Comparison of ENCODE assay signal across 8 mouse cellular contexts in genomic region chr10:24711071-24711470, GRCm38 (mm10). TPM values are rescaled to one million over a fixed set of nuclear protein-coding genes. Genes with fewer than 3 reads are reported as not detected.
A peak's percentile ranks its signal among the peaks of the same experiment; 100 is the strongest.
DNase-seq lines count a peak whose midpoint lies in the region; ATAC-seq and TF ChIP-seq lines count a peak whose summit lies in the region.

No protein-coding gene starts in this region.

- intact Hi-C loops in left cerebral cortex, postnatal 10 days (cut with DNase I), result no loop called here

- peak overlapping the region; percentile 71 for H3K9ac ChIP-seq in lung, embryonic 16.5 days (ENCODE audit: low read length)
- H3K9ac ChIP-seq in embryonic facial prominence, embryonic 15.5 days, result peak overlapping the region; percentile 51; the same call in 1 of the 2 replicates
- H3K9ac ChIP-seq in intestine, postnatal 0 days (ENCODE audit: low read depth, low read length), result peak overlapping the region; percentile 75
- H3K9ac ChIP-seq in midbrain, embryonic 13.5 days (replicated peaks), result peak overlapping the region; percentile 72; the same call in 1 of the 2 replicates

- 16% methylated on average over 10 of the region's 10 CpGs for WGBS in lung, embryonic 16.5 days
- WGBS in embryonic facial prominence, embryonic 15.5 days, result 18% methylated on average over 10 of the region's 10 CpGs
- WGBS in intestine, postnatal 0 days, result 8% methylated on average over 10 of the region's 10 CpGs
- WGBS in midbrain, embryonic 13.5 days, result 19% methylated on average over 10 of the region's 10 CpGs

- H3K4me1 ChIP-seq in lung, embryonic 16.5 days (replicated peaks; ENCODE audit: control insufficient read depth, insufficient read depth, low read length), result peaks cover 8% of the 10 kb centered on the region
- 0 out of 2 replicates have a peak, but pooled peaks cover 10% of the 10 kb centered on the region for H3K4me1 ChIP-seq in embryonic facial prominence, embryonic 15.5 days
- 0 out of 2 replicates have a peak, but pooled peaks cover 2% of the 10 kb centered on the region for H3K4me1 ChIP-seq in intestine, postnatal 0 days (replicated peaks; ENCODE audit: control insufficient read depth, insufficient read depth, low read length)
- H3K4me1 ChIP-seq in midbrain, embryonic 13.5 days (replicated peaks), result peaks cover 9% of the 10 kb centered on the region; the same call in 1 of the 2 replicates

- H3K4me3 ChIP-seq in lung, embryonic 16.5 days (ENCODE audit: low read length), result peak overlapping the region; percentile 63
- peak overlapping the region; percentile 66 for H3K4me3 ChIP-seq in embryonic facial prominence, embryonic 15.5 days (replicated peaks)
- H3K4me3 ChIP-seq in intestine, postnatal 0 days (ENCODE audit: low read depth, low read length), result peak overlapping the region; percentile 83
- peak overlapping the region; percentile 69 for H3K4me3 ChIP-seq in midbrain, embryonic 13.5 days (replicated peaks)

- H3K27me3 ChIP-seq in lung, embryonic 16.5 days (ENCODE audit: control insufficient read depth, insufficient read depth, low read depth, low read length), result no peaks in the 10 kb centered on the region
- H3K27me3 ChIP-seq in embryonic facial prominence, embryonic 15.5 days, result peaks cover 9% of the 10 kb centered on the region; the same call in 1 of the 2 replicates
- no peaks in the 10 kb centered on the region for H3K27me3 ChIP-seq in intestine, postnatal 0 days (replicated peaks; ENCODE audit: control insufficient read depth, insufficient read depth, low read length)
- peaks cover 26% of the 10 kb centered on the region for H3K27me3 ChIP-seq in midbrain, embryonic 13.5 days

- H3K4me2 ChIP-seq in lung, embryonic 16.5 days (ENCODE audit: low read depth, low read length), result peak overlapping the region; percentile 99
- H3K4me2 ChIP-seq in embryonic facial prominence, embryonic 15.5 days (replicated peaks), result peak overlapping the region; percentile 97
- H3K4me2 ChIP-seq in intestine, postnatal 0 days (replicated peaks; ENCODE audit: low read depth), result peak overlapping the region; percentile 100
- H3K4me2 ChIP-seq in midbrain, embryonic 13.5 days (replicated peaks), result peak overlapping the region; percentile 99

- no peaks in the 10 kb centered on the region for H3K36me3 ChIP-seq in lung, embryonic 16.5 days (ENCODE audit: control insufficient read depth, insufficient read depth, low read length)
- no peaks in the 10 kb centered on the region for H3K36me3 ChIP-seq in embryonic facial prominence, embryonic 15.5 days
- no peaks in the 10 kb centered on the region for H3K36me3 ChIP-seq in intestine, postnatal 0 days (ENCODE audit: control insufficient read depth, insufficient read depth)
- H3K36me3 ChIP-seq in midbrain, embryonic 13.5 days, result no peaks in the 10 kb centered on the region

- H3K9me3 ChIP-seq in lung, embryonic 16.5 days (ENCODE audit: control insufficient read depth, low read length), result no peaks in the 10 kb centered on the region
- H3K9me3 ChIP-seq in embryonic facial prominence, embryonic 15.5 days (replicated peaks), result no peaks in the 10 kb centered on the region
- H3K9me3 ChIP-seq in intestine, postnatal 0 days (ENCODE audit: control insufficient read depth), result no peaks in the 10 kb centered on the region
- H3K9me3 ChIP-seq in midbrain, embryonic 13.5 days, result no peaks in the 10 kb centered on the region

- no peak for ATAC-seq in lung, embryonic 16.5 days (ENCODE audit: low read depth)
- ATAC-seq in embryonic facial prominence, embryonic 15.5 days (ENCODE audit: insufficient number of reproducible peaks, low FRiP score, low TSS enrichment, low read depth), result no peak
- no peak for ATAC-seq in intestine, postnatal 0 days
- ATAC-seq in midbrain, embryonic 13.5 days, result peak; percentile 32; the same call in 1 of the 2 replicates

- TF ChIP-seq CTCF in intestine, postnatal 0 days (IDR thresholded peaks at IDR 0.05; ENCODE audit: low read depth), result no peak

- DNase-seq in lung, postnatal 14 days, result no peak
- no peak for DNase-seq in left cerebral cortex, postnatal 10 days (ENCODE audit: extremely low spot score in 1 of 2, low spot score in 2 of 2)
- DNase-seq in urinary bladder, postnatal 10 days (ENCODE audit: low spot score), result no peak
- DNase-seq in testis, postnatal 14 days (ENCODE audit: low spot score), result no peak

- no peak overlapping the region for H3K27ac ChIP-seq in lung, embryonic 16.5 days (ENCODE audit: low read length)
- H3K27ac ChIP-seq in embryonic facial prominence, embryonic 15.5 days (replicated peaks), result no peak overlapping the region
- H3K27ac ChIP-seq in intestine, postnatal 0 days (ENCODE audit: low read depth, low read length), result no peak overlapping the region
- no peak overlapping the region for H3K27ac ChIP-seq in midbrain, embryonic 13.5 days

RNA-seq across cellular contexts. Expression of gene Enpp1, which starts 0.9 kb away (rescaled TPM):
- 2.1 and 2.9 TPM in 2 replicates for polyA plus RNA-seq in lung, embryonic 16.5 days (2015; fragmentation: Nextera tagmentation; extraction: Ambion mirVana)
- 7.5 and 7.8 TPM in 2 replicates for polyA plus RNA-seq in embryonic facial prominence, embryonic 15.5 days (2015; fragmentation: Nextera tagmentation; extraction: Ambion mirVana)
- 14.1 and 14.7 TPM in 2 replicates for polyA plus RNA-seq in intestine, postnatal 0 days (2015; fragmentation: Nextera tagmentation; extraction: Ambion mirVana)
- polyA plus RNA-seq in midbrain, embryonic 13.5 days (2015; fragmentation: Nextera tagmentation; extraction: Ambion mirVana), result 1.7 and 2.1 TPM in 2 replicates
- total RNA-seq in left cerebral cortex, postnatal 10 days (2021), result 1 to 10 TPM; 3.7 to 4.6 TPM
